Mouse (Mus musculus) layer of hippocampus, postnatal 10 days (tissue): ENCODE measurements at regions not wholly inside any gene's neighbourhood (a gene's known extent, or its start where the extent isn't known, plus 50 kb on each side); places are given as distances from the start of the nearest gene placed in this dataset.

Source experiments
- DNase-seq, 2 experiments: peaks; one replicate each; pipeline ENCODE4 v3.0.0; 2021; ENCODE audit warnings: low spot score in 2 of 2

DNA sequence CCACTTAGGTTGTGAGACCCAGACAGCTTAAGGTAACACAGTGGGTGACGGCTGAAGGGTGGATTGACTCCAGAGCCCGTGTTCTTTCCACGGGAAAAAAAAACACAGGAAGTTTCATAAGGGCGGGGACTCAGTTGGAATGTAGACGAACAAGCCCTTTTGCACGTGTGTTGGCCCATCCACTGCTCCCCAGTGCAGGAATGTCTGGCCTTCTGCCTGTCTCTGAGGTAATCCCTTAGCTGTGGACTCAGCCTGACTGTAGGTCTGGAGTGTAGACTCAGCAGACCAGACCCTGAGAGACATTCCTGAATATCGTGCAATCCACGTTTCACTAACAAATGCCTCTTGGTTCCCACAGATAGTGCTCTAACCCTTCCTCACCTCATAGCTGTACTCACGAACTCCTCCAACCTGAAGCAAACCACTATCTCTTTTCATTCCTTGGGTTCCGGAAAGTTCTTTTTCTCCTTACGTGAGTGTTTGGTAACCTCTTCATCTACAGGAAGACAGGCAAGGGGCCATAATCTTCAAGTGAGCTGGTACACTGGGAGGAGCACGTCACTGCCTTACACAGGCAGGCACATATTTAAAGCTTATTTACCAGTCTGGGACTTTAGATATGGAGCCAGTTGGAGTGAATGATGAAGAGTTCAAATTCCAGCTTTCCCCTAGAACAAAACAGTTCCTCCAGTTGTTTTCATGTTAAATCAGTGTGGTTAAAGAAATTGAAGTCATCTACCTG lies 205.6 kb upstream of the Bcor start:
- DNase-seq: no peak

DNA sequence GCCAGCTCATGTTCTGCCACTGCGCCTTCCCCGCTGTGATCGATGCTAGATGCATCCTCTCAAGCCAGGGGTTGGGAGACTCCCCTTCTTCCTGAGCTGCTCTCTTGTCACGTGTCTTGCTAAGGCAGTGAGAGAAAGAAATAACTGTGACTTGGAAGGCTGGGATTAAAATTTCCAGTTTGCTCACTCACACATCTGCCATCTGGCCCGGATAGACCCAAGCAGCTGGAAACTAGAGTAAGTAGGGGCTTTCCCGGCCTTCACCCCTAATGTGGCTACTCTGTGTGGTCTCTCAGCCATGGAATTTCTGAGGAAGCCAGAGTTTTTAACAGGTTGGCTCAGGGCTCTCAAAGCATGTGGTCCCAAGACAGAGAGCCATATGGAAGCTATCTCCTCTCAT lies 206.6 kb upstream of the Bcor start:
- no peak for DNase-seq

DNA sequence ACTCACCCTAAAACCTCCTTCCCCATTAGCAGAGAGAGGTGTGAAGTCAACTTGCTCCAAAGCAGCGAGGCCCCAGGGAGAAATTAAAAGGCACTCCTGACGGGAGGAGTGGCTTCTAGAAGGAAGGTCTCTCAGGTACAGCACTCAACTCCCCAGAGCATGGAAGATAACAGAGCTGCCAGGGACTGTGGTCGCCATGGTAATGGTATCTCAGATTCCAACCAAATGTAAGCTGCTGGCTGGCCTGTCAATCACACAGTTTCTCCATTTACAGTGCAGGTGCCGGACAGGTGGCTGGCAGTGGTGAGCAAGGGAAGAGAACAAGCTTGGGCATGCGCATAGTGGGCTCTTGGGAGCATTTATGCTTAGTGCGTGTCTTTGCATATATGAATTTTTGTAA lies 213.5 kb upstream of the Bcor start:
- no peak for DNase-seq

DNA sequence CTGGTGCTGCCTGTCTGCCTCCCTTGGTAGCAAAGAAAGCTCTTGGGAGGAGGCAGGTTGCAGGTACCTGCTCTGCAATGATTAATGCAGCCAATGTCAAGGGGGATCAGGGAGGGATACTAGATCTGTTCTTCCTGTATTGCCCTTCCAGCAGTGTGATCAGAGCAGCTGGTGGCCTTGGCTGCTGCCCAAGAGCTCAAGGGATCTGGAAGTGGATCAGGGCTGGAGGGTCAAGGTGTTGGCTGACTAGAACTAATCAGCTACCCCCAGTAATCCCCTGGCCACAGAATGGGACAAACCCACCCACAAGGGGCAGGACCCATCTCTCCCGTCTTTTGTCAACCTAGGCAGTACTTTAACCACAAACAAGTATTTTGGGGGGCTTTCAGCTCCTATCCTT lies 211.8 kb upstream of the Atp6ap2 start:
- no peak for DNase-seq

DNA sequence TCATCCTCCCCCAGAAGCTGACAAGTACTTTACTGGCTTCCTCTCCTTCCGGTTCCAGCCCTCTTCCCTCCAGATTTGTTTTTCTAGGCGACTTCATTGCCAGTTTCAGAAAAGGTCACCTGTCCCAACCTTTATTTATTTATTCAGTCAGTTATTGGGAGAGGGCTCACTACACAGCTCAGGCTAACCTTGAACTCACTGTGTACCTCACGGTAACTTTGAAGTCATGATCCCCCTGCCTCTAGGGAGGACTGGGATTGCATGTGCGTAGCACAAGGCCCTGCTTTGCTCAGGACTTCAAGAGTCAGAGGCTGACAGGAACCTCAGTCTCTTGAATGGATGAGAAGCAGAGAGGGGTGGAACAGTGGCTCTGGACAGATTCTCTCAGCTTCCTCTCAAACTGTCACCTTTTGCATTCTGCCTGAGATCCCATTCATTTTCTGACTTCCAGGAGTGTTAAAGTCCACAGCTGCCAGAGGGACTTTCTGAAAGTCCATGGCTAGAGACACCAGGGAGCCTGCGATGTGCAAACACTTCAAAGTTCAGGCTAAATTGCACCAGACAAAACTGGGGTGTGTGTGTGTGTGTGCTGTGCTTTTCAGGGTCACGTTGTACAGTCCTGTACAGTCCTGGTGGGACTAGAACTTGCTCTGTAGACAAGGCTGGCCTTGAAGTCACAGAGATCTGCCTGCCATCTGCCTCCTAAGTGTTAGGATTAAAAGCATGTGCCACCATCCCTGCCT lies 211.2 kb upstream of the Atp6ap2 start:
- DNase-seq: no peak

DNA sequence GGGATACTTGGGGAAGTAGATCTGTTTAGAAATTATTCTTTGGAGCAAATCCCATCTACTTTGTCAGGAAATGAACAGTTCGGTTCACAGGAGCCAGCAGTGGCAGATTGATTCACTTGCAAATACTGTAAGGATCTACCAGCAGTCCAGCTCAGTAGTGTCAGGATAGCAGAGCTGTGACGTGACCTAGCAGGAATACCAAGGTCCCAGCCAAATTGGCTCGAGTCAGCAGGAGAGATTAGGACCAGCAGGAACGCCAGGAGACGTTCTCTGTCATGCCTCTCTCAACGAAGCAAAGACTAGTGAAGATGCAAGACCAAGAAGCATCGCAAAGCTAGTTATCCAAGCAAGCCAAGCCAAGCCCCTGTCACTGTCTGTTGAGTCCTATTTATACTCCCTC lies 210.2 kb upstream of the Atp6ap2 start:
- DNase-seq: no peak

DNA sequence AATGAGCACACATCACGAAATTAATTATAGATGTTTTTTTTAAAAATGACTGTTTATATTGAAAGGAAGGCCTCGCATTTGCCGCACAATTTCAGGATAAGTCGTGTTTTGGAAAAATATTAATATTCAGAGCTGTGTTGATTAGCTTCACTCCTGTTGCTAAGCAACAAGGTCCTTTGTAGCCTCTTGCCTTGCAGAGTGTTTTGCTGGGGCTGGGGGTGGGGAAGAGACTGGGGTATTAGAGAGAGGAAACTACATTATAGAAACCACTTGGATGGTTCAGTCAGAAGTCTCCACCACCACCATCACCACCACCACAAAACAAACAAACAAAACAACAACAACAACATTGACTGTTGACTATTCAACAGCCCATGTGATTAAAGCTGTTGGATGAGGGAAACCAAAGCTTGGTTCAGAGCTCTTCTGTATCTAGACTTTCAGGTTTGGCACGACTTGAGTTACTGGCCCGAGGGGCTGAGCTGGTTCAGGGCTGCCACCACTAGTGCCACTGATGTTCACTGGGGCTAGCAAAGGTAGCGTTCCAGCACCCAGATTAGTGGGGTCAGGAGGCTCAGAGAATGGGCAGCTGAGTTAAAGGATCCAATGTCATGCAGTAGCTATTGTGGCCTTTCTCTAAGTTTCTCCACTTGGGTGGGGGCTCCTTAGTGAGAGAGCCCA lies 195.3 kb upstream of the Atp6ap2 start:
- DNase-seq: no peak

DNA sequence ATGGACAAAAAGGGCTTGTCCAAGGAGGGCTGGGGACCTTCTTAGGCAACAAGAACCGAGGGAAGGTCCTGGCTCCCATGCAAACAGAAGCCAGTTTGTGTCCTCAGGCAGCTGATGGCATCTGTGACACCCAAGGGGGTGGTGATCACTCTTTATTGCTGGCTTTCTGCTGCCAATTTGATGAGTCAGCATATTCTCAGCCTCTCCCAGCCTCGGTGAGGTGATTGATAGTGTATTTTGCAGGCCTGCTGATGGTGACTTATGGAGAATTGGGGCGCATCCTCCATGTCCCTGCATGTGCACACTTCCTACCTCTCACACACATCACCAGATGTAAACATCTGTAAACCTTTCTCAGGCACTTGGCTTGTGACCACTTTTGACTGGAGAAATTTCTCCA lies 178.3 kb upstream of the Atp6ap2 start:
- no peak for DNase-seq

DNA sequence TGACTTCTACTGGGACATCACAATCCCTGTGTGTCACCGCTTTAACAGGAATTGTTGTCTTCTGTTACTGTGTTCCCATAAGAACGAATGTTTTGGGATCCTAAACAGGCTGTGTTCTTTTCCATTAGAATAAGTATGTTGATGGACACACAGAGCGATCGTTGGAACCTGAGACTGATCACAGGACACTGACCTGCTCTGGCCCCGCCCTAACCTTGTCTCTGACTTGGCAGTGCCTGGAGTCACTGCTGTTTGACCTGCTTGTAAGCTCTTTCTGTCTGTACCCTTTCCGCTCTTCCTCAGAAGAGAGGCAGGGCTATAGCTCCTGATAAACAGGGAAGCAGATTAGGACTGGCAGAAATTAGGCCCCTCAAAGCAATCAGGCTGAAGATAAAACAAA lies 162.0 kb upstream of the Atp6ap2 start:
- DNase-seq: no peak

DNA sequence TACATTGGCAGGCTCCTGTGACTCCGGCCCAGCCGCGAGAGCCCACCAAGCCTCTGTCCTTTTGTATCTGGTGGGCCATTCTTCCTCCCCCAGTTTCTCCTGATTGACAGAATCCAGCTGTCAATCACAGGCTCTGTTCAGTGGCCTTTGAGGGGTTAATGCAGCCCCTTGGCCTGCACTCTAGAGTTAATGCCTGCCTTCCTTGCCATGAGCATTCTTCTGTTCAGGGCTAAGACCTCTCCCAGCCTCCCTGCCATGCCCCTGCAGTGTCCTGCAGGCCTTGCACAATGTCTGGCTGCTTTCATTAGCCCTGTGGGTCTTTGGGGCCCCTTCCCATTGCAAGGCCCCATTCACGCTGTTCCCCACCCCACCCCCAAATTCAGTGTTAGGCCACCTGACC lies 160.9 kb upstream of the Atp6ap2 start:
- DNase-seq: no peak

DNA sequence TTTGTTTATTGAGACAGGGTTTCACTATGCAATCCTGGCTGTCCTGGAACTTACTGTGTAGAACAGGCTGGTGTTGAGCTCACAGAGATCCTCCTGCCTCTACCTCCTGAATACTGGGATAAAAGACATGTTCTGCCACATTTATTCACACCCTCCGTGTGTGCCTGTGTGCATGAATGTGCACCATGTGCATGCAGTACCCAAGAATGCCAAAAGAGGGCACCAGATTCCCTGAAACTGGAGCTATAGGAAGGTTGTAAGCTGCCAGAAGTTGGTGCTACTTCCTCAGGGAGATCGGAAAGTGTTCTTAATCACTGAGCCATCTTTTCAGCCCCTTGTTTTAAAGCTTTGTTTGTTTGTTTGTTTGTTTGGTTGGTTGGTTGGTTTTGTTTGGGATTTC lies 155.3 kb upstream of the Atp6ap2 start:
- no peak for DNase-seq

DNA sequence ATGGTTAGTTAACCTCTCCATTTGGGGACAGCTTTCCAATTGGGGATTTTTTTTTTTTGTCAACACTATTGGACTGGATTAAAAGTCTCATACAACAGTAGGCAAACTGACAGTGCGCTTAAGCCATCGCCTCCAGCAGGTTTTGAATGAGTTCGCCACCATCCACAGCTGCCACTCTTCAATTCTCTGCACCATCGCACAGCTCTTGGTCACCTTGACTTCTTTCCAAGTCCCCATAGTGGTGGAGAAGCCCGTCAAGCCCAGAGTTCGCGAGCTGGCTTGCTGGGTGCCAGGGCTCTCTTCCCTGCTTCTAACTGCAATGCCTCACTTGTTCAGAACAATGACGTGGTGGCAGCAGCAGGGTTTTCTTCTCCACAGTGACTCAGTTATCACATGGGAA lies 151.9 kb upstream of the Atp6ap2 start:
- DNase-seq: peak in 1 of 2 experiments; percentile 12

DNA sequence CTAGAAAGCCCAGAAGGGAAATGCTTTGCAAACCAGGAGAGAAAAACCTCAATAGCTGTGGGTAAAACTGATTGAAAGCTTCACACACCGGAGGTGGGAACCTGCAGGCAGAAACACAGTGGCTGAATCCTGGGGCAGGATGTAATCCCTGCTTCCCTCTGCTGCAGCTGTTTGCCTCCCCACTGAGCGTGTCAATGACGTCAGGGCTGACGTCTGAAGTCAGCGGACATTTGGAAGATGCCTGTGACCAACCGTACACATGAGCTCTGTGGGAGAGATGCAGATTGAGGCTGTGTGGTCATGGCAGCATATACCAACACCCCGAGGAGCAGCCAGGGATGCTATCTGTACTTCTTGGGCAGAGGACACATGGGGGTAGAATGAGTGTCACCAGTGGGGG lies 151.5 kb upstream of the Atp6ap2 start:
- DNase-seq: peak; percentile 3 to 10

DNA sequence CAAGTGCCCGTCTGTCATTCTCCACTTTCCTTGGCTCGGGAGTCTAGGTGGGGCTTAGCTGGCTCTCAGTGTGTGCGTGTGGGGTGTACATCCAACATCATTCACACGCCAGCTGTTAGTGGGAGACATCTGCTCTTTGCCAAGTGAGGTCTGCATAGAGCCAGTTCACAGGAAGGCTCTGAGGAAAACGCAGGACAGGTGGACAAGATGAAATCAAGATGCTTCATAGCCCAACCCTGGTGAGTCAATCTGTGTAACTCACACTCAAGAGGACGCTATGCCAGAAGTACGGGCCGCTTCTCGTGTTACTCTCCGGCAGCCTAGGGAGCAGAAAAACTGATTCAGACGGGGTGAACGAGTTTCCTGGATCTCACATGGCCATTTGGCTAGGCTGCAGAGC lies 148.2 kb upstream of the Atp6ap2 start:
- DNase-seq: no peak

DNA sequence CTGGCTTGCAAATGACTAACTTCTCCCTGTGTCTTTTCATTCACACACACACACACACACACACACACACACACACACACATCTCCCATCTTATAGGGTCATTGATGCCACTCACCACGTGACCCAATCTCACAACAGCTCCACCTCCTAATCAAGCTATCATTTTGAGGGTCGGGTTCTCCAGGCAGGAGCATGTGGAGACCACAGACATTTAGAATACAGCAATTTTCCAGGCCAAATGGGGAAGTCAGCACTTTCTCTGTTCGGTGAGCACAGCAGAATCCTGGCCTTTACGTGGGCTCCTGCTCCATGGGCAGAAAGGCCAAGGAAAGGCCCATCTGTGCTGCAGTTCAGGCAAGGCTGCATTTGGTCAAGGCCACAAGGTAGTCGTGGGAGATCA lies 143.8 kb upstream of the Atp6ap2 start:
- DNase-seq: no peak

DNA sequence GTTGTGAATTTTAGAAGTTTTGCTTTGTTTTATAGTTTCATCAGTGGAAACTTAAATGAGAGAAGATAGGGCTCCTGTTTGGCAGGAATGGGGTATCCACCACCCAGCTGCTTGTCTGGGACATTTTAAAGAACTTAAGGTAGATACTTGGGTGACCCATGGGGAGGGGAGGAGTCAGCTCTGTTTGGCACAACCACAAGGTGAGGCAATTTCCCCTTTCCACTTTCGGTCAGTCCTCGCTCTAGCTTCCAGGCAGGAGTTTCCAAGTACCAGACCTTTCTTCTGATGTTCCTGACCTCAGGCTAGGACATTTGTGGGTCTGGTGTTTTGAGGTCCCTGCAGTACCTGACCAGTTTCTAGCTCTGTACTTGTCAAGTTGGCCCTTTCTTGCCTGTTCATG lies 142.5 kb upstream of the Atp6ap2 start:
- no peak for DNase-seq

DNA sequence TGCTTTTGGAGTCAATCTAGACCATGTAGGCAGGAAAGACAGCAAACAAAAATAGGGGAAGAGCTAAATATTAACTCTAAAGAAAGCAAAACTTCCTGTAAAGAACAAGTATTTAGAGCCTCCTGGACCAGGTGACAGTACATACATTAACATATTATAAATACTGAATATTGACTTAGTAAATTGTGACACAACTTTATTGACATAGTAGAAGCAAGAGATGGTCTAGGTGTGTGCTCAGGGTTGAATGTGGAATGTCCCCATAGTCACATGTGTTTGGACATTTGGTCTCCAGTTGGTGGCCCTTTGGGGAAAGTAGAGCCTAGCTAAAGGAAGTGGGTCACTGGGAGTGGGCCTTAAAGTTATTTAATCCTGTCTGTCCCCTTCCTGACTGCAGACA lies 139.6 kb upstream of the Atp6ap2 start:
- DNase-seq: no peak

DNA sequence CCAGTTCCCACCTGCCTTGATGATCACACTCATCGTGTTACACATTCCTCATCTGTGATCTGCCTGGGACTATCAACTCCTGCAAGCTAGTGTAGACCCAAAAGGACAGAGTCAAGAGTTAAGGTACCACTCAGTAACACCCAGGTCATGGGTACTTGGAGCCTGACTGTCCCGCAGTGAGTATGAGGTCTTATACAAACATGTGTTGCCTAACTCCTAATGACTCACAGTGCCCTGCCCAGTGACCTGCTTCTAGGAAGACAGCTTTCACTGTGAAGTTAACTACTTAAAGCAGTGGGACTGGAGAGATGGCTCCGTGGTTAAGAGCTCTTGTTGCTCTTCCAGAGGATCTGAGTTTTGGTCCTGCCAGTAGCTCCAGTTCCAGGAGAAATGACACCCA lies 137.9 kb upstream of the Atp6ap2 start:
- DNase-seq: no peak

DNA sequence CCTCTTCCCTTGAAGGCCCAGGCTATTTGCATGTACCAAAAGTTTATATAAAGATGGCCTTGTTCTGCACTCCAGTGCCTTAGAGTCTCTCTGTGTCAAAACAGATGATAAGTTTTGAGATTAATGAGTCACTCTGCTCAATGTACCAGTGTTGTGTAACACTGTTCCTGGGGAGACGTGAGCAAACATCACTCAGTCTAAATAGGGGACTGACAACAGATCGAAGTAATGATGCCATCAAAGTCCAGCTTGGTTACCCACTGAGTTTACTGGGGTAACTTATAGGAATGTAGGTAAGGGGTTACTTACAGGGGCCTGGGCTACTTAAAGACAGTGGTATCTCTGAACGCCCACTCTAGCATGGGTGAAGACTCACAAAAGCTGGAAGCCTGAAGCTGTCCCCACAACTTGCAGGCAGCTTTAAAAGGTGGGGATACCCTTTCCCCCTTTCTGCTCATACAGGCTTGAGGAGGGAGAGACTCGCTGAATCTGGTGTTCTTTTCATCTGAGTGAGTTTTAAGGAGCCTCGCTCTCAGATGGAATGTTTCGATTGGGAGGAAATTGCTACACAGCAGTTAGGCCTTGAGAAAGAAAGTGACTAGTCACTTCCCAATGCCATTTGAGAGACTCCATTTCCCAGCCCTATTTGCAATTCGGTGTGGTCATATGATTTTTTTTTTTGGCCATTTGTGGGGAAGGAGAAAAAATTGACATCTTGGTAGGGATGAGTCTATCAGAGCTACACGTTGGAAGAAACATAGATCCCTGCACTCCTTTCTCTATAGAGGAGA lies 134.4 kb upstream of the Atp6ap2 start:
- no peak for DNase-seq

DNA sequence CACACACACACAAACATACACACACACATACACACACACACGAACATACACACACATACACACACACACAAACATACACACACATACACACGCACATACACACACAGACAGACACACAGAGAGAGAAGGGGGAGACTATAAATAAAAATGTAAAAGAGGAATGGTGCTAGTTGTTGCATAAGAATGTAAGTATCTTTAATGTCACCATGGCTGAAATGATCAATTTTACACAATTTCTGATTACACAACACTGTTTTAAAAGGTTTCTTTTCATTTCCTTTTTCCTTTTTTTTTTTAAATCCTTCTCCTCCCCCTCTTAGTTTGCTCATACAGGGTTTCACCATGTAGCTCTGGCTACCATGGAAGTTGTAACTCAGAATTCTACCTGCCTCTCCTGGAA lies 125.9 kb upstream of the Atp6ap2 start:
- DNase-seq: no peak

DNA sequence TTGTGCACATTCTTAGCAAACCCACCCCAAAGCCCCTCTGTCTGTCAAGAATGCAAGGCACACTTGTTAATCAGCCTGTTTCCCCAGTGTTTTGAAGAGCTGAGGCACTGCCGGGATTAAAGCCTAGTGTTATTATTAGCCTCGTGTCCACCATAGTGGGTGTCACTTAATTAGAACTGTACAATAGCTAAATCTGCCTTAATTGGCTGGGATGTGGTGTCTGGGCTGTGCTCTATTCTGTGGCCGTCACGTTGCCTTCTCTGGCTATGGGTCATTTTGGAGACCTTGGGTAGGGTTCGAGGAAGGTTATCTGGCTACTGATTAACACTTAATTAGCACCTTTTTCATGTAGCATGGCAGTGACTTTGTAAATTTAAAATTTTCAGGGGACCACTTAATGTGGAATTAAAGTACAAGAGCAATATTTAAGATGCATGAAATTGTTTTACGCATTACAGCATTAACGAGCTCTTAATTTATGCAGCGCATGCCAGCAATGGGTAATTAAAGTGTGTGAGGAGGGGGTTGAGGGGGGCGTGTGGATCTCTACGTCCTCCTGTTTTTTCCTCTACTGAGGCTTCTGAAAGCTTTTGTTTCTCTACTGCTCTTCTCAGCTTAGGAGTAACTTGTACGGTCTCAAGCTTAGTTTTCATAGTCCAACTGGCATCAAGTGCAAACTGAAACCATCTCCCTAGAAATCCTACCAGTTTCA lies 124.5 kb upstream of the Atp6ap2 start:
- no peak for DNase-seq
